ENCODE assay signal across 18 mouse cellular contexts in genomic region chr9:40746796-40747195, GRCm38 (mm10). TPM values are rescaled to one million over a fixed set of nuclear protein-coding genes. Genes with fewer than 3 reads are reported as not detected.
DNase-seq lines count a peak whose midpoint lies in the region; ATAC-seq and TF ChIP-seq lines count a peak whose summit lies in the region.
"Had no signal": no experiment of that assay in that cellular context is flagged by ENCODE, and none has a peak within 500 bp of the region (broad histone marks: within the 10 kb centered on the region; RNA-seq: fewer than 3 reads in every experiment).

No protein-coding gene starts in this region.

- peak; percentile 74 for ATAC-seq in forebrain, embryonic 14.5 days
- ATAC-seq: activated CD4-positive, CD25-positive, alpha-beta regulatory T cell, adult 4 months had no signal

- H3K4me2 ChIP-seq in forebrain, embryonic 14.5 days (ENCODE audit: low read length) = no peak overlapping the region
- H3K4me2 ChIP-seq: heart, embryonic 12.5 days; kidney, embryonic 15.5 days; liver, embryonic 11.5 days; lung, embryonic 15.5 days had no signal

- H3K36me3 ChIP-seq in forebrain, embryonic 14.5 days (ENCODE audit: control insufficient read depth, insufficient read depth, low read length) = no peaks in the 10 kb centered on the region
- H3K36me3 ChIP-seq in forebrain, embryonic 10.5 days (replicated peaks) = no peaks in the 10 kb centered on the region
- no peaks in the 10 kb centered on the region for H3K36me3 ChIP-seq in thymus, adult 2 months (ENCODE audit: control insufficient read depth, insufficient read depth, low read length)
- H3K36me3 ChIP-seq: heart, embryonic 12.5 days; kidney, embryonic 15.5 days; lung, embryonic 15.5 days had no signal

- peak overlapping the region; percentile 68; the same call in 1 of the 2 replicates for H3K27ac ChIP-seq in forebrain, embryonic 14.5 days (ENCODE audit: low read depth, low read length)
- no peak overlapping the region for H3K27ac ChIP-seq in forebrain, embryonic 10.5 days
- H3K27ac ChIP-seq in thymus, adult 2 months (ENCODE audit: control insufficient read depth, insufficient read depth, low read length) = no peak overlapping the region
- no peak overlapping the region for H3K27ac ChIP-seq in left cerebral cortex, adult 2 months
- H3K27ac ChIP-seq: kidney, embryonic 15.5 days; lung, embryonic 15.5 days; stomach, postnatal 0 days had no signal

- H3K4me3 ChIP-seq in forebrain, embryonic 14.5 days (ENCODE audit: low read depth, low read length) = no peak overlapping the region
- no peak overlapping the region for H3K4me3 ChIP-seq in forebrain, embryonic 10.5 days
- no peak overlapping the region for H3K4me3 ChIP-seq in thymus, adult 2 months (ENCODE audit: control insufficient read depth, insufficient read depth, low read length)
- no peak overlapping the region for H3K4me3 ChIP-seq in left cerebral cortex, adult 2 months
- H3K4me3 ChIP-seq: heart, embryonic 12.5 days; kidney, embryonic 15.5 days; lung, embryonic 15.5 days; megakaryocyte, embryonic 14.5 days had no signal

- no peak overlapping the region for H3K9ac ChIP-seq in forebrain, embryonic 14.5 days (ENCODE audit: low read length)
- H3K9ac ChIP-seq: heart, embryonic 12.5 days; kidney, embryonic 15.5 days; lung, embryonic 15.5 days had no signal

- TF ChIP-seq CTCF in thymus, adult 2 months (IDR thresholded peaks at IDR 0.05; ENCODE audit: borderline replicate concordance, control insufficient read depth, extremely low read depth, insufficient read depth, low read length, poor library complexity) = no peak
- TF ChIP-seq CTCF in left cerebral cortex, adult 2 months (IDR thresholded peaks at IDR 0.05) = no peak

- peak; percentile 72 for DNase-seq in forebrain, embryonic 14.5 days (ENCODE audit: low spot score)
- DNase-seq in forebrain, embryonic 10.5 days (ENCODE audit: extremely low spot score, low spot score) = no peak
- peak; percentile 20 for DNase-seq in right cerebral cortex, adult 18-20 months
- DNase-seq in right cerebral cortex, postnatal 4 days = no peak
- DNase-seq in fibroblast of lung, adult 2 months (ENCODE audit: low read depth) = peak; percentile 97
- no peak for DNase-seq in thymus, adult 2 months
- DNase-seq in heart, adult 18-20 months = no peak
- no peak for DNase-seq in left cerebral cortex, adult 2 months (ENCODE audit: extremely low spot score in 1 of 2, low spot score in 2 of 2)
- DNase-seq: adrenal gland, postnatal 36 days; heart, postnatal 36 days; thymus, postnatal 36 days had no signal

- no peaks in the 10 kb centered on the region for H3K9me3 ChIP-seq in forebrain, embryonic 14.5 days (replicated peaks; ENCODE audit: control insufficient read depth, low read length)
- H3K9me3 ChIP-seq in forebrain, embryonic 10.5 days = no peaks in the 10 kb centered on the region
- H3K9me3 ChIP-seq: heart, embryonic 12.5 days; kidney, embryonic 15.5 days; lung, embryonic 15.5 days; megakaryocyte, embryonic 14.5 days had no signal

- WGBS in forebrain, embryonic 14.5 days = 72% methylated on average over 9 of the region's 9 CpGs
- WGBS in forebrain, embryonic 10.5 days = 87% methylated on average over 9 of the region's 9 CpGs
- 79% methylated on average over 9 of the region's 9 CpGs for WGBS in thymus, adult 2 months

- intact Hi-C loops in left cerebral cortex, adult 2 months (cut with DNase I) = no loop called here

- TF ChIP-seq POLR2A in thymus, adult 2 months (IDR thresholded peaks at IDR 0.05; ENCODE audit: control insufficient read depth, extremely low read depth, insufficient read depth, low read length, poor library complexity) = no peak

- H3K27me3 ChIP-seq in forebrain, embryonic 14.5 days (replicated peaks; ENCODE audit: control insufficient read depth, insufficient read depth, low read length) = no peaks in the 10 kb centered on the region
- no peaks in the 10 kb centered on the region for H3K27me3 ChIP-seq in forebrain, embryonic 10.5 days (ENCODE audit: poor library complexity, severe bottlenecking)
- H3K27me3 ChIP-seq in thymus, adult 2 months (ENCODE audit: control insufficient read depth, insufficient read depth, low read length) = no peaks in the 10 kb centered on the region
- H3K27me3 ChIP-seq: heart, embryonic 12.5 days; kidney, embryonic 15.5 days; lung, embryonic 15.5 days had no signal

- H3K4me1 ChIP-seq in forebrain, embryonic 14.5 days (ENCODE audit: control insufficient read depth, insufficient read depth, low read length) = peaks cover 12% of the 10 kb centered on the region
- H3K4me1 ChIP-seq in forebrain, embryonic 10.5 days = peaks cover 24% of the 10 kb centered on the region
- H3K4me1 ChIP-seq in thymus, adult 2 months (replicated peaks; ENCODE audit: control insufficient read depth, insufficient read depth, low read length) = peaks cover 5% of the 10 kb centered on the region

RNA-seq across cellular contexts. Expression of gene Hspa8, which starts 54.0 kb away (rescaled TPM):
- polyA plus RNA-seq in forebrain, embryonic 14.5 days (2014; fragmentation: Nextera tagmentation; extraction: Ambion mirVana) = 3,062 and 3,353 TPM in 2 replicates
- polyA plus RNA-seq in forebrain, embryonic 10.5 days (2016; fragmentation: Nextera tagmentation; extraction: Ambion mirVana) = 3,411 and 3,929 TPM in 2 replicates
- 2,928 and 2,969 TPM in 2 replicates for polyA plus RNA-seq in thymus, adult 2 months (2012; rRNA removed)
- 1,000 to 10,000 TPM; 1,743 to 1,808 TPM for total RNA-seq in heart, adult 18-20 months (2021)
- 1,000 to 10,000 TPM; 2,321 to 2,378 TPM for total RNA-seq in left cerebral cortex, adult 2 months (2021)

Comparison
In these comparisons a context has a peak if more than half of its experiments do, and no peak if none do; other contexts are left out.
1. DNase-seq: peak in forebrain, embryonic 14.5 days (single experiment), right cerebral cortex, adult 18-20 months (single experiment) and fibroblast of lung, adult 2 months (single experiment); none in forebrain, embryonic 10.5 days (single experiment), right cerebral cortex, postnatal 4 days (single experiment), thymus, adult 2 months (single experiment), heart, adult 18-20 months (0 of 2) and left cerebral cortex, adult 2 months (0 of 2).